Mouse (Mus musculus): ENCODE measurements around the gene Snrnp25.

DNA sequence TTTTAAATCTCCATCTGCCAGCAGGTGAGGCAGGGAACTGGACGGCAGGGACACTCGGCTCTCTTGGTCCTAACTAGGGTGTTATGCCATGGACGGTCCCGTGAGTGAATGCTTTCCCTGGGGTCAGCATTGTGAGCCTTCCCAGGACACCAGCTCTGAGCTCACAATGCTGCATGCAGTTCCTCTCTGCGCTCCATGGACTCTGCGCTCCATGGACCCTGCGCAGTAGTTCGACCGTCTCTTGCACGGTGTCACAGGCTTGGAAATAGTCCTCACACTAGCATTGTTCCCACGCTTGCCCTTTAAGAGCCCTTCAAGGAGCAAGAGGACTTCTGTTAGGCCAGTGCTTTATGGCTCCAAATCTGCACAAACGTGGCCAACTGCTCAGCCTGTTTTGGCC, 16.3 kb upstream of the Snrnp25 start:
- no peak for TF ChIP-seq CTCF (IDR thresholded peaks at IDR 0.05; ENCODE audit: control insufficient read depth, insufficient read depth, low read length)
- TF ChIP-seq POLR2A (IDR thresholded peaks at IDR 0.05; ENCODE audit: borderline replicate concordance, control insufficient read depth, low read depth, low read length), result no peak

Measured in bone marrow, adult 2 months (tissue).